Mouse (Mus musculus) brown adipose tissue, adult 24 weeks (tissue): ENCODE data around the gene Gm9887. TPM values are rescaled to one million over a fixed set of nuclear protein-coding genes. Genes with fewer than 3 reads are reported as not detected.

ENCODE experiments used
- H3K27ac ChIP-seq: fragments of 200-500 bp; replicated peaks from 2 replicates; pipeline ENCODE4 v1.5.1; 2012; ENCODE audit warnings: low read depth, mild to moderate bottlenecking, low read length
- H3K4me1 ChIP-seq: fragments of 200-500 bp; 2 replicates; pipeline ENCODE4 v1.6.1; 2012; ENCODE audit warnings: low read length, mixed read lengths; ENCODE audit not compliant: control insufficient read depth, insufficient read depth, insufficient read length
- H3K4me3 ChIP-seq: fragments of 200-500 bp; 2 replicates; pipeline ENCODE4 v1.5.1; 2012; ENCODE audit warnings: low read depth, mild to moderate bottlenecking, low read length, moderate library complexity; ENCODE audit not compliant: insufficient read depth
- polyA plus RNA-seq: library from polyadenylated mRNA; stranded (reverse); fragments of >200 nt; gene quantifications from 2 replicates; pipeline ENCODE4 v1.2.4, GENCODE M21; 2012; ENCODE audit not compliant: missing spikeins, insufficient read depth, insufficient read length

Gene Gm9887
- not detected in 2 replicates for polyA plus RNA-seq

- H3K4me1 ChIP-seq = no peaks in the 10 kb centered on the region; the same call in 1 of the 2 replicates
- peak within 1 kb of the TSS; percentile 83 for H3K4me3 ChIP-seq
- peak within 1 kb of the TSS; percentile 95 for H3K27ac ChIP-seq
Observed at GRCm38 (mm10) chr12:69371854-69372671, at the start of gene Gm9887, which contains the start of gene Arf6. Gm9887 (minus strand) TSS chr12:69372458. Arf6 (plus strand) TSS chr12:69372150.

GRCm38 (mm10) chr12:69420716-69421115 is 48.5 kb upstream of the Gm9887 start:
- Histone ChIP-seq H3K4me1 (peaks cover 34% of the 10 kb centered on the region), H3K27ac (no peak overlapping the region), H3K4me3 (no peak overlapping the region)

GRCm38 (mm10) chr12:69419606-69420005 is 47.3 kb upstream of the Gm9887 start:
- Histone ChIP-seq H3K27ac (no peak overlapping the region), H3K4me3 (no peak overlapping the region), H3K4me1 (peaks cover 28% of the 10 kb centered on the region)

- Histone ChIP-seq H3K4me3 (no peak overlapping the region), H3K27ac (no peak overlapping the region), H3K4me1 (peaks cover 24% of the 10 kb centered on the region)
Observed at GRCm38 (mm10) chr12:69419017-69419605, 46.9 kb upstream of the Gm9887 start.

DNA sequence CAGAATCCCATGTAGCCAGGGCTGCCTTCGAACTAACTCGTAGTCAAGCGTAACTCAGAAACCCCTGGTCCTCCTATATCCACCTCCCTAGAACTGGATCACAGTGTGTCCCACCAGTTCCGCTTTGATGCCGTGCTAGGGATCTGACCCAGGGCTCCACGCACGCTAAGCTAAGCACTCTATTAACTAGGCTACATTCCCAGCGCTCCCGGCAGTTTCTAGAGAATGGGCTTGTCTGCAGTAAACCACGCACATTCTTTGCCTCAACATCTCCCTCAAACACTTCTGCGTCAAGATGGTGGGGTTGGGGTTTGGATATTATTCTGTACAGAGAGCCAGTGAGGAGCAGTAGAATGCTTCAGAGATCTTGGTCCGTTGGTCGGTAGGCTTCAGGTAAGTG is 46.3 kb upstream of the Gm9887 start:
- H3K4me1 ChIP-seq = peaks cover 24% of the 10 kb centered on the region
- no peak overlapping the region for H3K4me3 ChIP-seq

GRCm38 (mm10) chr12:69417701-69418291 is 45.5 kb upstream of the Gm9887 start:
- no peak overlapping the region for H3K4me3 ChIP-seq
- peaks cover 22% of the 10 kb centered on the region for H3K4me1 ChIP-seq
- H3K27ac ChIP-seq = no peak overlapping the region; the same call in 1 of the 2 replicates

More for the DNA sequence above, 46.3 kb upstream of the Gm9887 start:
- H3K27ac ChIP-seq = no peak overlapping the region

- Histone ChIP-seq H3K4me3 (no peak overlapping the region), H3K4me1 (peaks cover 28% of the 10 kb centered on the region), H3K27ac (no peak overlapping the region)
Observed at GRCm38 (mm10) chr12:69416793-69417192, 44.5 kb upstream of the Gm9887 start.

- Histone ChIP-seq H3K4me1 (peaks cover 24% of the 10 kb centered on the region), H3K27ac (no peak overlapping the region), H3K4me3 (no peak overlapping the region)
Observed at GRCm38 (mm10) chr12:69414826-69415572, 42.7 kb upstream of the Gm9887 start.

DNA sequence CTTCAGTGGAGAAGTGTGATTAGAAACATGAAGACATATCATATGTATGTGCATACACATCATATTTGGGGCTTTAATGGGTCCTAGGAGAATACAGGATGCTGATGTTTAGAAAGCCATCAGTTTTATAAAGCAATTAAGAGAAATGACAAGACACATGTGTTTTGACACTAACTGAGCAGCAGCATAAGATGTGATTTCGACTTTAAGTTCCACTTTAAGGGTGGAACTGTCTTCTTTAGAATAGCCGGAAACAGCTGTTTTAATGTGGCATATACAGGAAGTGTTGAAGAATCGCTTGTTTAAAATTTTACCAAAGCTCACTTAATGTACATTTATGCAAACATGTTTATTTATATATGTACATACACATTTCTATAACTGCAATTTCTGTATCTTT is 41.0 kb upstream of the Gm9887 start:
- Histone ChIP-seq H3K4me1 (peaks cover 24% of the 10 kb centered on the region), H3K4me3 (no peak overlapping the region), H3K27ac (0 out of 2 replicates have a peak overlapping the region, but pooled peaks have one; percentile 19)

- Histone ChIP-seq H3K27ac (no peak overlapping the region), H3K4me3 (no peak overlapping the region)
Observed at GRCm38 (mm10) chr12:69411936-69412335, 39.7 kb upstream of the Gm9887 start.

DNA sequence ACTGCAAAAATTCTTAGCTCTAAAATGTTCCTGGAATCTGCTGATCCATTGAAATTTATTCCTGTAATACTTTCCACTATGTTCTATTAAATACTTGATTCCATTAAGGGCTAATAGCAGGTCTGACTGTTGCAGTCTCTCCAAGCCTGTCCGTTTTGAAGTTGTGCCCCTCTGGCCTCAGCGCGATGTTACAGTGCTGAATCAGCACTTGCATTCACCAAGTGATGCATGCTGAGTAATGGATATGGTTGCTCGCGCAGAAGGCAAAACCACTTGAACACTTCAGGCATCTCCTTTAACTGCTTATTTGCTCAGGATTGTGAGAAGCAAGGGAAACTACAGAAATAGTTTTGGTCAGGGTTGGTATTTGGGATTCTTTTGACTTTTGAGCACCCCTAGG is 38.5 kb upstream of the Gm9887 start:
- no peak overlapping the region for H3K4me3 ChIP-seq
- no peak overlapping the region for H3K27ac ChIP-seq
- peaks cover 12% of the 10 kb centered on the region; the same call in 1 of the 2 replicates for H3K4me1 ChIP-seq

More at GRCm38 (mm10) chr12:69411936-69412335, 39.7 kb upstream of the Gm9887 start:
- peaks cover 15% of the 10 kb centered on the region for H3K4me1 ChIP-seq

GRCm38 (mm10) chr12:69402594-69403167 is 30.4 kb upstream of the Gm9887 start:
- no peaks in the 10 kb centered on the region for H3K4me1 ChIP-seq
- no peak overlapping the region for H3K27ac ChIP-seq
- H3K4me3 ChIP-seq = no peak overlapping the region

- Histone ChIP-seq H3K4me1 (no peaks in the 10 kb centered on the region), H3K4me3 (no peak overlapping the region), H3K27ac (no peak overlapping the region)
Observed at GRCm38 (mm10) chr12:69402100-69402499, 29.8 kb upstream of the Gm9887 start.

- Histone ChIP-seq H3K4me1 (no peaks in the 10 kb centered on the region), H3K27ac (no peak overlapping the region), H3K4me3 (no peak overlapping the region)
Observed at GRCm38 (mm10) chr12:69400871-69401286, 28.6 kb upstream of the Gm9887 start.
